Mouse (Mus musculus) forebrain, embryonic 11.5 days (tissue): ENCODE results near the gene Epop. TPM values are rescaled to one million over a fixed set of nuclear protein-coding genes. Genes with fewer than 3 reads are reported as not detected.
A peak's percentile ranks its signal among the peaks of the same experiment; 100 is the strongest.

Source experiments
- ATAC-seq: fragments of 200-750 bp; cut with Nextera tagmentation; replicated peaks from 2 replicates; pipeline ENCODE4 v1.8.0; 2017; ENCODE audit warnings: moderate TSS enrichment; ENCODE audit not compliant: low FRiP score
- DNase-seq: peaks from one replicate; pipeline ENCODE4 v3.0.0-alpha.2; 2017; ENCODE audit warnings: low spot score
- H3K27ac ChIP-seq: fragments of 300-500 bp; sonication (generic); 2 replicates; pipeline ENCODE4 v1.5.1; 2014; ENCODE audit warnings: low read depth, low read length
- H3K27me3 ChIP-seq: fragments of 300-500 bp; sonication (generic); 2 replicates; pipeline ENCODE4 v1.6.1; 2014; ENCODE audit warnings: mild to moderate bottlenecking, low read length, mixed read lengths; ENCODE audit not compliant: control insufficient read depth, insufficient read depth
- H3K36me3 ChIP-seq: fragments of 300-500 bp; sonication (generic); 2 replicates; pipeline ENCODE4 v1.6.1; 2014; ENCODE audit warnings: mild to moderate bottlenecking, low read length, moderate library complexity, mixed read lengths; ENCODE audit not compliant: control insufficient read depth, insufficient read depth
- H3K4me1 ChIP-seq: fragments of 300-500 bp; sonication (generic); replicated peaks from 2 replicates; pipeline ENCODE4 v1.6.1; 2014; ENCODE audit warnings: low read length, mixed read lengths; ENCODE audit not compliant: control insufficient read depth, insufficient read depth
- H3K4me2 ChIP-seq: fragments of 300-500 bp; sonication (generic); 2 replicates; pipeline ENCODE4 v1.6.1; 2014; ENCODE audit warnings: low read depth, mild to moderate bottlenecking, low read length, moderate library complexity, mixed read lengths; ENCODE audit not compliant: severe bottlenecking
- H3K4me3 ChIP-seq: fragments of 300-500 bp; sonication (generic); 2 replicates; pipeline ENCODE4 v1.5.1; 2014; ENCODE audit warnings: low read depth, low read length
- H3K9ac ChIP-seq: fragments of 300-500 bp; sonication (generic); 2 replicates; pipeline ENCODE4 v1.6.1; 2014; ENCODE audit warnings: low read length
- H3K9me3 ChIP-seq: fragments of 300-500 bp; sonication (generic); 2 replicates; pipeline ENCODE4 v1.6.1; 2016; ENCODE audit warnings: low read length, mixed read lengths; ENCODE audit not compliant: control insufficient read depth
- WGBS: fragments of 180-500 bp; shearing (Covaris S2); extraction: QIAGEN DNeasy Blood & Tissue Kit; methylation state at CpG from one replicate; pipeline ENCODE4 v1.1.7; 2014; 5-methylcytosine and 5-hydroxymethylcytosine counted together
- polyA plus RNA-seq: library from polyadenylated mRNA; unstranded; fragments of >200 nt; fragmentation: Nextera tagmentation; extraction: Ambion mirVana; gene quantifications from 2 replicates; pipeline ENCODE4 v1.2.1, GENCODE M21; 2014

Epop gene
- polyA plus RNA-seq, 1 experiment from 2014 or later: 13.8 TPM

DNA sequence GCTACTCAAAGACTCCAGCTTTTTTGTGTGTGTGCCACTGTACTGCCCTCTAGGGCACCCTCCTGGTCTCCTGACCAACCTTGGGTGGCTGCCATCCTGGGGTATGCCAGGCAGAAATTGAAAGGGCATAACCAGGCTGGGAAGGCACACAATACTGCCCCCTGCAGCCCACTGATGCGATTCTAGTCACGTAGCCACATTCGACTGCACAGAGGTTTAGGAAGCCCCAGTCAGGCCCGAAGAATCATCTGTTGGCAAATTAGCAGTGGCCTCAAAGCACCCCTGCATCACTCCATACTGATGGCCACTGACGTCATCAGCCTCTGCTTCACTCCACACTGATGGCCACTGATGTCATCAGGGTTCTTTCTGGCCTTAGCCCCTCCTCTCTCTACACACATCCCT lies 10.1 kb downstream of the Epop start:
- H3K4me1 ChIP-seq: no peaks in the 10 kb centered on the region
- H3K27ac ChIP-seq: no peak overlapping the region
- no peak for ATAC-seq
- peak; percentile 72 for DNase-seq
- no peak overlapping the region for H3K9ac ChIP-seq
- H3K4me2 ChIP-seq: no peak overlapping the region
- H3K4me3 ChIP-seq: no peak overlapping the region
- peaks cover 3% of the 10 kb centered on the region for H3K27me3 ChIP-seq
- WGBS: 36% methylated on average over 5 of the region's 5 CpGs
- no peaks in the 10 kb centered on the region for H3K36me3 ChIP-seq
- H3K9me3 ChIP-seq: no peaks in the 10 kb centered on the region

DNA sequence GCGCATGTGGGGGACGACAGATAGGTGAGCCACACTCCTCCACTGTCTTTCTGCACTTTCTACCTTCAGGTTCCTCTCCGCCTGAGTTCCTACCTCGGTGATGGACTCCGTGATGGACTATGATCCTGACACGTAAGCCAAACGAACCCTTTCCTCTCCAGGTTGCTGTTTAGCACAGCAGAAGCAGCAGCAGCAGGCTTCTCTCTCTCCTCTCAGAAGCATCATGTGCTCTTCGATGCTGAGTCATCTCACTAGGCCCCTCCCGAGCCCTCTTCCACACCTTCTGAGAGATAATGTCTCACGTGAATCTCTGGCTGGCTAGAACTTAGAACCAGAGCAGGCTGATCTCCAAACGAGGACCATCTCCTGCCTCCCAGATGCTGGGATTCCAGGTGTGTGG lies 11.1 kb downstream of the Epop start:
- Histone ChIP-seq H3K9me3 (no peaks in the 10 kb centered on the region), H3K27ac (no peak overlapping the region), H3K4me3 (no peak overlapping the region), H3K4me2 (no peak overlapping the region), H3K9ac (no peak overlapping the region), H3K27me3 (peaks cover 3% of the 10 kb centered on the region; the same call in 1 of the 2 replicates), H3K4me1 (no peaks in the 10 kb centered on the region), H3K36me3 (no peaks in the 10 kb centered on the region)
- no peak for ATAC-seq
- WGBS: 58% methylated on average over 11 of the region's 11 CpGs
- no peak for DNase-seq

DNA sequence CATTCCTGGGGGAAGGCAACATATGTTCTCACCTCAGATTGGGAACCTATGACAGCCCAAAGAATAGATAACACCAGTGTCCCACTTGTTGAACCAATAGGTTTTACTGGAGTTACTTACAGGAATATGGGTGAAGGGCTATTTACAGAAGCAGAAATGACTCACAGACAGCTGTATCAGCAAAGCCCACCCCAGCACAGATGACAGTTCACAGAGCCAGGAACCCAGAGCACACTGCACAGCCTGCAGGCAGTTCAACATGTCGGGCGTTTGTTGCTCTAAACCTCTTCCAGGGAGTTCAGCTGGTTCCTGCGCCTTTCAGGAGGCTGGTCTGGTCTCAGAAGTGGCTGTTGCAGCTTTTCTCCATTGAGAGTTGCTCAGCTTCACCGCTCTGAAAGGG lies 14.2 kb downstream of the Epop start:
- Histone ChIP-seq H3K4me2 (no peak overlapping the region), H3K36me3 (no peaks in the 10 kb centered on the region), H3K4me1 (no peaks in the 10 kb centered on the region), H3K9me3 (no peaks in the 10 kb centered on the region), H3K27ac (no peak overlapping the region), H3K9ac (no peak overlapping the region), H3K4me3 (no peak overlapping the region), H3K27me3 (peaks cover 3% of the 10 kb centered on the region; the same call in 1 of the 2 replicates)
- no peak for DNase-seq
- ATAC-seq: no peak
- WGBS: 74% methylated on average over 4 of the region's 4 CpGs

DNA sequence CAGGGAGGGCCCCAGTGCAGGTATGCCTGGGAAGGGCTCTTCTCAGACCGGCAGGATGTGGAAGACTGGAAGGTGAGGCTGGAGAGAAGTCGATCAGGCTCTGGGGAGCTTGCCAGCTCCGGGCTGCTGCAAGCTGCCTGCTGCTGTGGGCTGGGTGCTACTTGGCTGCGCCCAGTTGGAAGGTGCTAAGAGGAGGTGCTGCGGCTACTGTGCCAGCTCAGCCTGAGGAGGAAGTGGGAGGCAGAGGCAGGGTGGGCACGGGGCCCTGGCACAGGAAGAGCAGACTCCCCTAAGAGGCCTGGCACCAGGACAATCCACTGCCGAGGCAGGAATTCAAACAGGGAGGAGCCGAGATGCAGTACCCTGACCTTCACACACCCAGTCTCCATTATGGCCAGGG lies 18.4 kb downstream of the Epop start:
- DNase-seq (no peak), ATAC-seq (no peak)
- Histone ChIP-seq H3K36me3 (no peaks in the 10 kb centered on the region), H3K9me3 (no peaks in the 10 kb centered on the region), H3K4me3 (no peak overlapping the region), H3K27me3 (no peaks in the 10 kb centered on the region), H3K4me2 (no peak overlapping the region), H3K9ac (no peak overlapping the region), H3K27ac (no peak overlapping the region), H3K4me1 (no peaks in the 10 kb centered on the region)
- 81% methylated on average over 8 of the region's 8 CpGs for WGBS

DNA sequence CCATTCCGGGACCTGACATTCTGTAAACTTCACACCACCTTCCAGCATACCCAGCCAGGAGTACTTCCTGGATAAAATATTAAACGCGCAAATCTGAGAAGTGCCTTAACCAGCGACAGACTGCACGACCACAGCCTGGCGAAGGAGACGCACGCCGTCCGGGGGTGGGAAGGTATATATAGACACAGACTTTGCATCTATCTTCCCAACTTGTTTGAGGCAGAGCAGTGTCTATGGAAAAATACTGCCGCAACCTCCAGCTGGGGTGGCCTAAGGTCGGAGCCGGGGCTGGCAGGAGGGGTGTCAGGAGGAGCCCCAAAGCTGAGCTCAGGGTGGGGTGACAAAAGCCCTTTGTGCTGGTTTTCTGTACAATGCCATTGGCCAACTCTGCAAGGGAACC lies 19.8 kb downstream of the Epop start:
- Histone ChIP-seq H3K9ac (no peak overlapping the region), H3K4me2 (no peak overlapping the region), H3K4me3 (no peak overlapping the region), H3K27ac (no peak overlapping the region), H3K4me1 (no peaks in the 10 kb centered on the region), H3K9me3 (no peaks in the 10 kb centered on the region), H3K36me3 (no peaks in the 10 kb centered on the region), H3K27me3 (no peaks in the 10 kb centered on the region)
- DNase-seq (no peak), ATAC-seq (no peak)
- 90% methylated on average over 13 of the region's 13 CpGs for WGBS

DNA sequence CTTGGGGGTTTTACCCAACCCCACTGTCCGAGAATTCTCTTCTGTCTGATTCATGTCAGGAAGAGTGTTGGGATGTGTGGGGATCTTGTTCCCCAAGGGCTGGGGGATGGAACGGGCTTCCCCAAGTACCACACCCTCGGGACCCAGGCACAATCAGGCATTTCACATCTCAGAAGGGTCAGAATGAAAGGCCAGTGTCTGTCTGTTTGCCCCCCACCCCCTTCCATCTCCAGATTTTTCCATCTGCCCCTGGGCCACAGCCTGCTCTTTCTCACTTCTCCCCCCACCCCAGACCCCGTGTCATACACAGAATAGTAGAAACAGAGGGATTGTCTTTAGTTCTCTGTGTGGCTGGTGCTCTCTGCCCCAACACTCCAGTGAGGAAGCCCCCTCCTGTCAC lies 20.6 kb downstream of the Epop start:
- Histone ChIP-seq H3K9me3 (no peaks in the 10 kb centered on the region), H3K36me3 (no peaks in the 10 kb centered on the region), H3K4me2 (no peak overlapping the region), H3K27ac (no peak overlapping the region), H3K4me3 (no peak overlapping the region), H3K4me1 (no peaks in the 10 kb centered on the region), H3K27me3 (no peaks in the 10 kb centered on the region), H3K9ac (no peak overlapping the region)
- WGBS: 74% methylated on average over 4 of the region's 4 CpGs
- ATAC-seq (no peak), DNase-seq (no peak)

DNA sequence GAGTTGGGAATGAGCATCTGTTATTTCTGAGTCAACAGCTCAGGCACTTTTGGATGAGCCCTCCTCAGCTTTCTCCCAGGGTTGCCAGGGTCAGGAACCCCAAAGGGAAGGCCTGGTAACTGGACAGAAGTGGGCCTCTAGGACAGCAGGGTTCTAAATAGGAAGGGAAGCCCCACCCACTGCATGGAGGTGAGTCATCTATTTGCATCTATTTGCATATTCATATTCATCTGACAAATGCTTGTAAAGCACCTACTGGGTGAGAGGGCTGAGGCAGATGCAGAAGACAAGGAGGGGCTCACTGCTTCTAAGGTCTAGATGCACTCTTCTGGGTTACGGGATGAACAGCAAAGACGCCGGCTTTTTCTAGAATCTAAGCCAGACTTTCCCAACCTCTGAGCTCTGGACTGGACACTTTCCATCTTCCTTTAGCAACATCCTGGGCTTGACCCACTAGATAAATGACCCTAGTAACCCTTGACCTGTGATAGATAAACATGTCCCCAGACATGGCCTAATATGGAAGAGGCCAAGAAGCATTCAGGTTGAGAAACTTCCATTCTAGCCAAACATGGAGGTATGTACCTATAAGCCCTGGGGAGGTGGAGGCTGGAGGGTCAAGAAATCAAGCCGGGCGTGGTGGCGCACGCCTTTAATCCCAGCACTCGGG lies 22.3 kb downstream of the Epop start:
- H3K4me2 ChIP-seq: no peak overlapping the region
- H3K4me3 ChIP-seq: no peak overlapping the region
- no peaks in the 10 kb centered on the region for H3K9me3 ChIP-seq
- ATAC-seq: no peak
- H3K27ac ChIP-seq: no peak overlapping the region
- no peaks in the 10 kb centered on the region for H3K36me3 ChIP-seq
- DNase-seq: no peak
- H3K9ac ChIP-seq: no peak overlapping the region
- H3K4me1 ChIP-seq: no peaks in the 10 kb centered on the region
- WGBS: 95% methylated on average over 8 of the region's 8 CpGs
- no peaks in the 10 kb centered on the region for H3K27me3 ChIP-seq

DNA sequence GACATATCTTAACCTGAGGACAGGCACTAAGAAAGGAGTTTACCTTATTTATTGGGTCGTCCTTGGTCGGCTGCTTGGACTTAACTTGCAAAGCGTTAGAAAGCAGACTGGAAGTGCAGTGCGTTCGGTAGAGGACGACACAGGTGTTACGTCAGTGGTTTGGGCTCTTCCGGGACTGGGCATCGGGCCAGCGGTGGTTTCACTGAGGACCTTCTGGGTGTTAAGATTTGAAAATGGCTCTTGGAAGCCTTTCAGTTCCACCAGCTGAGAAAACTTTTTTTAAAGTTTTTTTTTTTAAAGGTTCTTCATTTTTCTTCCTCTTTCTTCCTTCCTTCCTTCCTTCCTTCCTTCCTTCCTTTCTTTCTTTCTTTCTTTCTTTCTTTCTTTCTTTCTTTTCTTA lies 25.6 kb downstream of the Epop start:
- H3K36me3 ChIP-seq: no peaks in the 10 kb centered on the region
- no peak overlapping the region for H3K4me2 ChIP-seq
- WGBS: 86% methylated on average over 10 of the region's 10 CpGs
- no peak overlapping the region for H3K4me3 ChIP-seq
- DNase-seq (no peak), ATAC-seq (no peak)
- H3K27ac ChIP-seq: no peak overlapping the region
- H3K4me1 ChIP-seq: no peaks in the 10 kb centered on the region
- H3K9ac ChIP-seq: no peak overlapping the region
- no peaks in the 10 kb centered on the region for H3K9me3 ChIP-seq
- no peaks in the 10 kb centered on the region for H3K27me3 ChIP-seq

DNA sequence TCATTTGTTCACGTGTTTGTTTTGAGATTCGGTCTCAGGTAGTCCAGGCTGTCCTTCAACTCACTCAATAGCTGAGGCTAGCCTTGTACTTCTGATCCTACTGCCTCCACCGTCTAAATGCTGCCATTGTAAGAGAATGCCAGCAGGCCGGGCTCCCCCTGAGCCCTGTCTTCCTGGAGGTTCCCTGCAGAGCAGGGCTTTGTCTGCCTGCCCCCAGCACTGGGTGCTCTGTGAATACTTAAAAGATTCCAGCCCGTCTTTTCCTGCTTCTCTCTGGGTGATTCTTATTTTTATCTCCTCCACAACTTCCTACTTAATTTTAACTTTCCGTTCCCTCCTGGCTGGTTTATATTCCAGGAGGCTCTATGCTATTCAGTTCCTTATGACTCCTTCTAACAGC lies 27.3 kb downstream of the Epop start:
- H3K36me3 ChIP-seq: no peaks in the 10 kb centered on the region
- no peak overlapping the region for H3K27ac ChIP-seq
- no peak overlapping the region for H3K9ac ChIP-seq
- DNase-seq (no peak), ATAC-seq (no peak)
- no peak overlapping the region for H3K4me2 ChIP-seq
- no peaks in the 10 kb centered on the region for H3K9me3 ChIP-seq
- no peak overlapping the region for H3K4me3 ChIP-seq
- 24% methylated on average over 6 of the region's 6 CpGs for WGBS
- no peaks in the 10 kb centered on the region for H3K4me1 ChIP-seq
- no peaks in the 10 kb centered on the region for H3K27me3 ChIP-seq
